Mouse (Mus musculus) lung, postnatal 14 days (tissue): ENCODE measurements at regions not wholly inside any gene's neighbourhood (a gene's known extent, or its start where the extent isn't known, plus 50 kb on each side); places are given as distances from the start of the nearest gene placed in this dataset.

Source experiments
- DNase-seq: peaks from one replicate; pipeline ENCODE4 v3.0.0; 2021

- DNase-seq: no peak
Observed at GRCm38 (mm10) chr15:62392839-62393238, 1452.1 kb downstream of the Gsdmc2 start.

GRCm38 (mm10) chr15:62392381-62392780, 1452.6 kb downstream of the Gsdmc2 start:
- no peak for DNase-seq

- DNase-seq: no peak
Observed at GRCm38 (mm10) chr15:62389431-62390105, 1455.4 kb downstream of the Gsdmc2 start.

- no peak for DNase-seq
Observed at GRCm38 (mm10) chr15:62382233-62382632, 1459.4 kb upstream of the A1bg start.

GRCm38 (mm10) chr15:62374641-62375040, 1451.8 kb upstream of the A1bg start:
- DNase-seq: no peak

GRCm38 (mm10) chr15:62361171-62361570, 1438.4 kb upstream of the A1bg start:
- no peak for DNase-seq

- no peak for DNase-seq
Observed at GRCm38 (mm10) chr15:62358338-62359239, 1435.8 kb upstream of the A1bg start.

GRCm38 (mm10) chr15:62353786-62354185, 1431.0 kb upstream of the A1bg start:
- DNase-seq: no peak

GRCm38 (mm10) chr15:62350862-62351757, 1428.3 kb upstream of the A1bg start:
- no peak for DNase-seq

GRCm38 (mm10) chr15:62349981-62350380, 1427.2 kb upstream of the A1bg start:
- no peak for DNase-seq

GRCm38 (mm10) chr15:62348956-62349355, 1426.1 kb upstream of the A1bg start:
- no peak for DNase-seq

GRCm38 (mm10) chr15:62347697-62348096, 1424.9 kb upstream of the A1bg start:
- no peak for DNase-seq

- DNase-seq: no peak
Observed at GRCm38 (mm10) chr15:62345893-62346292, 1423.1 kb upstream of the A1bg start.

- DNase-seq: no peak
Observed at GRCm38 (mm10) chr15:62336454-62337284, 1413.9 kb upstream of the A1bg start.

- DNase-seq: no peak
Observed at GRCm38 (mm10) chr15:62334256-62335009, 1411.6 kb upstream of the A1bg start.

- no peak for DNase-seq
Observed at GRCm38 (mm10) chr15:62332129-62332528, 1409.3 kb upstream of the A1bg start.

- no peak for DNase-seq
Observed at GRCm38 (mm10) chr15:62331138-62331800, 1408.5 kb upstream of the A1bg start.

- DNase-seq: no peak
Observed at GRCm38 (mm10) chr15:62328920-62329319, 1406.1 kb upstream of the A1bg start.

- peak; percentile 17 for DNase-seq
Observed at GRCm38 (mm10) chr15:62328305-62328881, 1405.6 kb upstream of the A1bg start.

GRCm38 (mm10) chr15:62327481-62327880, 1404.7 kb upstream of the A1bg start:
- DNase-seq: no peak
